Mouse (Mus musculus) neural tube, embryonic 15.5 days (tissue): ENCODE data around the gene Slc25a15. TPM values are rescaled to one million over a fixed set of nuclear protein-coding genes. Genes with fewer than 3 reads are reported as not detected.

Experiments used
- polyA plus RNA-seq: library from polyadenylated mRNA; unstranded; fragments of >200 nt; fragmentation: Nextera tagmentation; extraction: Ambion mirVana; gene quantifications from 2 replicates; pipeline ENCODE4 v1.2.1, GENCODE M21; 2015

The Slc25a15 gene
- polyA plus RNA-seq, 1 experiment from 2014 or later, result 7.6 TPM

Other genes starting within 250 kb of the Slc25a15 start
- gene Nek3, start 232.2 kb downstream of the Slc25a15 start, polyA plus RNA-seq, result 8.0 and 8.6 TPM in 2 replicates
- 10.6 and 17.4 TPM in 2 replicates for gene Ckap2, start 212.8 kb downstream of the Slc25a15 start, polyA plus RNA-seq
- gene Vps36, start 205.8 kb downstream of the Slc25a15 start, polyA plus RNA-seq, result 44.3 and 45.9 TPM in 2 replicates
- 7.4 and 9.5 TPM in 2 replicates for gene Thsd1, start 171.3 kb downstream of the Slc25a15 start, polyA plus RNA-seq
- not detected in 2 replicates for gene Tpte, start 115.2 kb downstream of the Slc25a15 start, polyA plus RNA-seq
- gene Mrps31, start 12.8 kb upstream of the Slc25a15 start, polyA plus RNA-seq, result 36.3 and 36.6 TPM in 2 replicates